Mouse (Mus musculus): ENCODE measurements at regions not wholly inside any gene's neighbourhood (a gene's known extent, or its start where the extent isn't known, plus 50 kb on each side); places are given as distances from the start of the nearest gene placed in this dataset.

DNA sequence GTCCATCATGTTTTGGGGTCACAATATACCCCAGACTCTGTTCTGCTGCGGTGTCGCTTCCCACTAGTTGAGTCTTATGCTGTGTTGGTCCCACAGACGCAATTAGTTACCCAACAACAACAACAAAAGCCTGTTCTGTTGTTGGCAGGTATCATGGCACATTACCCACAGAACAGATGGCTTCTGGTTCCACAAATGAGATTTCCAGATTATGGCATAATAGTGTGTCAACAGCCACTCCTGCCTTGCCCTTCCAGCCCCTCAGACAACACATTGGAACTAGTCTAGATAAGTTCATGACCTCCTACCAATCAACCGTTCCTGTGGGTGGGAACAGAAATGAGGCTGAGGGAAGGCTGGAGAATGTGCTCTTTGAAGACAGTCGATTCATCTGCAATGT lies 351.5 kb downstream of the Fut8 start:
- TF ChIP-seq ZC3H11A (IDR thresholded peaks at IDR 0.05; ENCODE audit: borderline replicate concordance, low read depth, low read length): no peak
- no peak for TF ChIP-seq MAFK (IDR thresholded peaks at IDR 0.05; ENCODE audit: insufficient read depth, low read depth, low read length)
- no peak for TF ChIP-seq ZNF384 (IDR thresholded peaks at IDR 0.05; ENCODE audit: low read depth, low read length)
